Mouse (Mus musculus) lung, postnatal 0 days (tissue): ENCODE measurements around the gene Slc39a10. TPM values are rescaled to one million over a fixed set of nuclear protein-coding genes. Genes with fewer than 3 reads are reported as not detected.

Experiments
- ATAC-seq: fragments of 200-750 bp; cut with Nextera tagmentation; 2 replicates; pipeline ENCODE4 v1.8.0; 2017; ENCODE audit warnings: moderate library complexity
- DNase-seq: peaks from one replicate; pipeline ENCODE4 v3.0.0-alpha.2; 2016; ENCODE audit warnings: low spot score
- H3K27ac ChIP-seq: fragments of 300-500 bp; sonication (generic); 2 replicates; pipeline ENCODE4 v1.5.1; 2014; ENCODE audit warnings: antibody characterized with exemption, mild to moderate bottlenecking, low read length, mixed read lengths
- H3K27me3 ChIP-seq: fragments of 300-500 bp; sonication (generic); replicated peaks from 2 replicates; pipeline ENCODE4 v1.6.1; 2014; ENCODE audit warnings: low read length, mixed read lengths; ENCODE audit not compliant: insufficient read depth
- H3K36me3 ChIP-seq: fragments of 300-500 bp; sonication (generic); 2 replicates; pipeline ENCODE4 v1.6.1; 2014; ENCODE audit warnings: low read length, mixed read lengths; ENCODE audit not compliant: insufficient read depth
- H3K4me1 ChIP-seq: fragments of 300-500 bp; sonication (generic); 2 replicates; pipeline ENCODE4 v1.6.1; 2014; ENCODE audit warnings: antibody characterized with exemption, low read depth, low read length, mixed read lengths; ENCODE audit not compliant: insufficient read depth
- H3K4me2 ChIP-seq: fragments of 300-500 bp; sonication (generic); replicated peaks from 2 replicates; pipeline ENCODE4 v1.6.1; 2014; ENCODE audit warnings: low read depth, mild to moderate bottlenecking, low read length, moderate library complexity, mixed read lengths
- H3K4me3 ChIP-seq: fragments of 300-500 bp; sonication (generic); 2 replicates; pipeline ENCODE4 v1.5.1; 2014; ENCODE audit warnings: low read depth, low read length
- H3K9ac ChIP-seq: fragments of 300-500 bp; sonication (generic); replicated peaks from 2 replicates; pipeline ENCODE4 v1.6.1; 2014; ENCODE audit warnings: low read depth, mild to moderate bottlenecking
- H3K9me3 ChIP-seq: fragments of 300-500 bp; sonication (generic); 2 replicates; pipeline ENCODE4 v1.6.1; 2016; ENCODE audit warnings: low read length, mixed read lengths
- CTCF ChIP-seq: IDR thresholded peaks from 2 replicates; pipeline ENCODE4 v1.5.1; 2016; ENCODE audit warnings: antibody characterized with exemption, mild to moderate bottlenecking
- EP300 ChIP-seq: IDR thresholded peaks from 2 replicates; pipeline ENCODE4 v1.6.1; 2016; ENCODE audit warnings: antibody characterized with exemption, mild to moderate bottlenecking, control low read depth
- WGBS: fragments of 180-500 bp; shearing (Covaris S2); extraction: QIAGEN DNeasy Blood & Tissue Kit; methylation state at CpG from one replicate; pipeline ENCODE4 v1.1.7; 2014; 5-methylcytosine and 5-hydroxymethylcytosine counted together
- polyA plus RNA-seq: library from polyadenylated mRNA; unstranded; fragments of >200 nt; fragmentation: Nextera tagmentation; extraction: Ambion mirVana; gene quantifications from 2 replicates; pipeline ENCODE4 v1.2.1, GENCODE M21; 2015

The Slc39a10 gene
- polyA plus RNA-seq, 1 experiment from 2014 or later: 15.9 TPM

- no peak overlapping the region for H3K9ac ChIP-seq
- no peaks in the 10 kb centered on the region for H3K27me3 ChIP-seq
- H3K4me1 ChIP-seq: peaks cover 9% of the 10 kb centered on the region; the same call in 1 of the 2 replicates
- DNase-seq: no peak
- peak overlapping the region; percentile 98; the same call in 1 of the 2 replicates for H3K4me3 ChIP-seq
- no peak overlapping the region for H3K27ac ChIP-seq
- TF ChIP-seq EP300 (no peak), CTCF (no peak)
- H3K9me3 ChIP-seq: no peaks in the 10 kb centered on the region
- 0 out of 2 replicates have a peak overlapping the region, but pooled peaks have one; percentile 2 for H3K4me2 ChIP-seq
- no peaks in the 10 kb centered on the region for H3K36me3 ChIP-seq
- 38% methylated on average over 4 of the region's 4 CpGs for WGBS
- no peak for ATAC-seq
Measured at GRCm38 (mm10) chr1:46851586-46851985, 41.1 kb downstream of the Slc39a10 start.

DNA sequence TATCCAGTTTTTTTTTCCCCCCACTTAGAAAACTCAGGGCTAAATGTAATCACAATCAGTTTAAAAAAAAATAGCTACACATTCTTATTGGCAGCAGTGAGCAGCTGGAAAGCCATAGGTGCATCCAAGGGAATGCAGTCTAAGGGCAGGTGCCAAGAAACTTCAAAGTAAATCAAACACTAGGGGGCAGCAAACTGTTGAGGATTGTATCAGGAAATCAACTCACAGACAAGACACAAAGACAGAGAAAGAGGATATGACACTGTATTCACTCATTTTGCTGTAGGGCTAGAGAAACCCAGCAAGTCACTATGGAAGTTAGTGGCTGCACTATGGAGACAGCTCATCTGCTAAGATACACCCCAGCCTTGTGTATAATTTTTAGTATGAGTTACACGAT, 42.9 kb downstream of the Slc39a10 start:
- H3K4me3 ChIP-seq: no peak overlapping the region
- DNase-seq (peak; percentile 85), ATAC-seq (no peak)
- H3K27ac ChIP-seq: no peak overlapping the region
- H3K9me3 ChIP-seq: no peaks in the 10 kb centered on the region
- H3K36me3 ChIP-seq: no peaks in the 10 kb centered on the region
- peaks cover 5% of the 10 kb centered on the region; the same call in 1 of the 2 replicates for H3K4me1 ChIP-seq
- H3K4me2 ChIP-seq: no peak overlapping the region
- TF ChIP-seq CTCF (peak; percentile 87), EP300 (no peak)
- WGBS: 25% methylated on average over 1 of the region's 1 CpGs
- no peaks in the 10 kb centered on the region for H3K27me3 ChIP-seq
- H3K9ac ChIP-seq: no peak overlapping the region

- Histone ChIP-seq H3K27ac (no peak overlapping the region), H3K36me3 (no peaks in the 10 kb centered on the region), H3K9ac (no peak overlapping the region), H3K4me3 (no peak overlapping the region), H3K4me1 (no peaks in the 10 kb centered on the region), H3K4me2 (no peak overlapping the region), H3K9me3 (no peaks in the 10 kb centered on the region), H3K27me3 (no peaks in the 10 kb centered on the region)
- DNase-seq (no peak), ATAC-seq (no peak)
- 66% methylated on average over 5 of the region's 5 CpGs for WGBS
- TF ChIP-seq EP300: no peak
- no peak for TF ChIP-seq CTCF
Measured at GRCm38 (mm10) chr1:46845221-46845620, 47.4 kb downstream of the Slc39a10 start.

- DNase-seq: no peak
- no peak overlapping the region for H3K4me3 ChIP-seq
Measured at GRCm38 (mm10) chr1:46844281-46844680, 48.4 kb downstream of the Slc39a10 start.

GRCm38 (mm10) chr1:46843406-46843805, 49.2 kb downstream of the Slc39a10 start:
- Histone ChIP-seq H3K4me3 (no peak overlapping the region), H3K4me2 (no peak overlapping the region), H3K9me3 (no peaks in the 10 kb centered on the region), H3K27ac (no peak overlapping the region), H3K4me1 (no peaks in the 10 kb centered on the region), H3K27me3 (no peaks in the 10 kb centered on the region), H3K9ac (no peak overlapping the region), H3K36me3 (no peaks in the 10 kb centered on the region)
- DNase-seq (no peak), ATAC-seq (no peak)
- 49% methylated on average over 4 of the region's 4 CpGs for WGBS
- TF ChIP-seq CTCF (no peak), EP300 (no peak)

More at GRCm38 (mm10) chr1:46844281-46844680, 48.4 kb downstream of the Slc39a10 start:
- no peak overlapping the region for H3K9ac ChIP-seq
- 78% methylated on average over 2 of the region's 2 CpGs for WGBS
- no peaks in the 10 kb centered on the region for H3K27me3 ChIP-seq
- no peak for ATAC-seq
- no peaks in the 10 kb centered on the region for H3K4me1 ChIP-seq
- H3K4me2 ChIP-seq: no peak overlapping the region
- no peaks in the 10 kb centered on the region for H3K36me3 ChIP-seq
- TF ChIP-seq CTCF: no peak
- no peak for TF ChIP-seq EP300
- H3K27ac ChIP-seq: no peak overlapping the region
- no peaks in the 10 kb centered on the region for H3K9me3 ChIP-seq

GRCm38 (mm10) chr1:46831927-46832326, 60.7 kb downstream of the Slc39a10 start:
- ATAC-seq (no peak), DNase-seq (no peak)

More at GRCm38 (mm10) chr1:46831927-46832326, 60.7 kb downstream of the Slc39a10 start:
- no peak overlapping the region for H3K4me2 ChIP-seq
- no peaks in the 10 kb centered on the region for H3K9me3 ChIP-seq
- no peak overlapping the region for H3K27ac ChIP-seq
- no peak for TF ChIP-seq EP300
- TF ChIP-seq CTCF: no peak
- no peaks in the 10 kb centered on the region for H3K36me3 ChIP-seq
- WGBS: 87% methylated on average over 5 of the region's 5 CpGs
- H3K4me1 ChIP-seq: no peaks in the 10 kb centered on the region
- H3K9ac ChIP-seq: no peak overlapping the region
- no peak overlapping the region for H3K4me3 ChIP-seq
- no peaks in the 10 kb centered on the region for H3K27me3 ChIP-seq
